Mouse (Mus musculus): Measurements from ENCODE around the gene Gaa.
"Not testable (repeated sequence)": the region's sequence is repeated elsewhere in the genome, so short reads cannot be mapped to it uniquely, and the experiment has no call there.

Gaa gene

GRCm38 (mm10) chr11:119256557-119256956 lies 11.1 kb upstream of the Gaa start:
- DNase-seq = not testable (repeated sequence)

DNA sequence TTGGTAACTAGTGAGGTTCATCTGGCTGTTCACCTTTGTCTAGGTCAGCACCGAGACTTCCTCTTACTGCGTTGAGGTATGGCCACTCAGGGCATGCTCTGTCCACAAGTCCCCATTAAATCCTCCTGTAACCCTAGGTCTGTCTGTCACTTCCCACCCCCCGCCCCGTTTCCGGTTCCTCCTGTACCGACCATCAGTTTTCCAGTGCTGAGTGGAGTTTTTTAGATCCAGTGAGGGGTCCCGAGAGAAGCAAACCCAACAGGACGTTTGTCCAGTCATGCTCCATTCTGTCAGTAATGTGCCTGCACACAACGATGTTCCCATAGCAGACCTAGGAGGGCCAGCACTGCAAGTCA lies 9.5 kb upstream of the Gaa start:
- DNase-seq = no peak

- peak; percentile 77 for DNase-seq
These were observed 8.9 kb upstream of the Gaa start for GRCm38 (mm10) chr11:119258572-119259322.

- no peak for DNase-seq
These were observed 7.7 kb upstream of the Gaa start for GRCm38 (mm10) chr11:119259977-119260376.

DNA sequence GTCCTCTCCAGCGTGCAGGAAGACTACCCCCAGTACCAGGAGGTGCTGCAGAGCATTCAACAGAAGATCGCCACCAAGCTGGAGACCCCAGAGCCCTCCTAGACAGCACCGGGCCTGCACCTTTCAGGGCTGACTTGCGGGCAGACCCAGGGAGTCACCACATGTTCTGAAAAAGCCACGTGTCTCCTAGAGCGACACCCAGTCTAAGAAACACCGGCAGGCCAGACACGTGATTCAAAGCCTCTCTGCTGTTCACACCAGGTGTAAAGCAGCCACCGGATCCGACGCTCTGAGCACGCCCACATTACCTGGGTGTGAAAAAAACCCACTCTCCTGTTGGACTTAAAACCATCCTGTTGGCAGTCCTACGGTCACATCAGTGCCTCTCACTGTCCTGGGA lies 3.3 kb upstream of the Gaa start:
- DNase-seq = no peak

- no peak for DNase-seq
These were observed 1.9 kb upstream of the Gaa start for GRCm38 (mm10) chr11:119265811-119266210.

- peak; percentile 79 for DNase-seq
These were observed 429 bp upstream of the Gaa start for GRCm38 (mm10) chr11:119267241-119267674.

DNA sequence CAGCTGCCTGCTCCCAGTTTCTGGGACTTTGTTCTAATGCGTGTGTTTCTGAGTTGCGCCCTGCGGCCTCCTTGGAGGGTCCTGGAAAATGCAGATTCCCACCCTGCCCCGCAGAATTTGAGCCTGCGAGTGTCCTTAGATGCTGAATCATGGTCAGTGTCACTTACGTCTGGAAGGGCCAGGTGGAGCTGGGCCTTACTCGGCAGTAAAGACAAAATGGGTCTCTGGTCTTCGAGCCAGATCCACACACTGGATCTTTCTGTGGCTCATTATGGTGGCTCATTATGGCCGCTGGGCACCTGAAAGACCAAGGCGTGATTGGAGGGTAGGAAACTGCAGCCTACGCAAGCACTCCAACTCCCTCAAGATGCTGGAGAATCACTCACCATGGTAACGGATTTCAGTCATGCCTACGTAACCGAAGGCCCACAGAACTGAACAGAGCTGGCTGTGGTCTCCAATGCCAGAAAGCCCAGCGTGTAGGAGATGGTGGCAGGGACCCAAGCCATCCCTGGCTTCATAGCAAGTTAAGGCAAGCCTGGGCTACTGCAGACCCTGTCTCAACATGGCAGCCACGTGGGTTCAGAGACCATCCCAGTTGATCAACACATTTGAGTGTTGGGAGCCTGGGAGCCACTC lies 989 bp downstream of the Gaa start:
- DNase-seq = no peak

DNA sequence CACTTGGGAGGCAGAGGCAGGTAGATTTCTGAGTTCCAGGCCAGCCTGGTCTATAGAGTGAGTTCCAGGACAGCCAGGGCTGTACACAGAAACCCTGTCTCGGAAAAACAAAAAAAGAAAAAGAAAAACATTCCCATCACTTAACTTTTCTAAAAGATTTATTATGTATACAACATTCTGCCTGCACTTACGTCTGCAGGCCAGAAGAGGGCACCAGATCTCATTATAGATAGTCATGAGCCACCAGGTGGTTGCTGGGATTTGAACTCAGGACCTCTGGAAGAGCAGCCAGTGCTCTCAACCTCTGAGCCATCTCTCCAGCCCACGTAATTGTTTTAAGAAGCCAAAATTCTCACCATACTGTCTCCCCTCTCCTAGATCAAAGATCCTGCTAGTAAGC lies 4.8 kb downstream of the Gaa start:
- not testable (repeated sequence) for DNase-seq

- no peak for DNase-seq
These were observed 5.7 kb downstream of the Gaa start for GRCm38 (mm10) chr11:119273186-119273930.

DNA sequence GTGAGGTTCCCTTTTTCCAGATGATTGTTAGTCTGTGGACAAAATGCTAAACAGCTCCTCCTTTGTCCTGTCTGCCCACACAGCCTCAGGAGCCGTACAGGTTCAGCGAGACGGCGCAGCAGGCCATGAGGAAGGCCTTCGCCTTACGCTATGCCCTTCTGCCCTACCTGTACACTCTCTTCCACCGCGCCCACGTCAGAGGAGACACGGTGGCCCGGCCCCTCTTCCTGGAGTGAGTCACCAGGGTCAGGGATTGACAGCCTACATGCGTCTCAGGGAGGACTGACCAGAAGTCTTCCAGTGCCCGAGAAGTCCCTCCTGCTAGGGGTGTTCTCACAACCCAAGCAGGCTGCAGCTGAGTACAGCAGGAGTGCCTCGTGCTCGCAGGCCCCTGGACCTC lies 13.3 kb downstream of the Gaa start:
- no peak for DNase-seq

DNA sequence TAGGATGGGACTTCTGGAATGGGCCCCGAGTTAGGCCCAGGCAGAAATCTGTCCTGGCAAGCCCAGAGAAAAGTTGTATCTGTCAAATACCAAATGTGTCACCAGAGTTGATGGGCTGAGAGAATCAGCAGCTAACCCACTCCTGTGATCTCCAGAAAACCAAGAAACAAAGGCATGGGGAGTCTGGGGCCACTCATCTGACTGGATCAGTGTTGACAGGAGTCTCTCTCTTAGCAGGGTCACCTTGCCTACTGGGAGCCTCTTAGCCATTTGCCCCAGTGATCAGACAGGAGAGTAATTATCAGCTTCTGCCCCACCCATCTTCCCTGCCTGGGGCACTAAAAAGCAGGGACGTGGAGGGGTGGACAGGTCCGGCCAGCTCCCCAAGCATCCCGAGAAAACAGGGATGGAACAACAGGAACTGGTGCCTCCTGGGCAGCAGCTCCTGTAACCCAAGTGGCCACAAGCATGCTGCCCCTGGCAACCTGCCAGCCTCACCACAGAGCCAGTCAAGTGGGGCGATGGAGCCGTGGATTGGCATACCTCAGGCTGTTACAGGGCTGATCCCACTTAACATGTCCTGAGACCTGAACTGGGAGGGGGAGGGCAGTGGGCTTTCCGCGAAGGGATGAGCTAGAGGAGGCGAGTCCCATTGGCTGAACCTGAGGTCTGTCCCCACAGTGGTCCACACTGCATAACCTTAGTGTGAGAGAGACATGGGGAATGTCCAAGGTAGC lies 18.3 kb downstream of the Gaa start:
- DNase-seq = peak; percentile 45

DNA sequence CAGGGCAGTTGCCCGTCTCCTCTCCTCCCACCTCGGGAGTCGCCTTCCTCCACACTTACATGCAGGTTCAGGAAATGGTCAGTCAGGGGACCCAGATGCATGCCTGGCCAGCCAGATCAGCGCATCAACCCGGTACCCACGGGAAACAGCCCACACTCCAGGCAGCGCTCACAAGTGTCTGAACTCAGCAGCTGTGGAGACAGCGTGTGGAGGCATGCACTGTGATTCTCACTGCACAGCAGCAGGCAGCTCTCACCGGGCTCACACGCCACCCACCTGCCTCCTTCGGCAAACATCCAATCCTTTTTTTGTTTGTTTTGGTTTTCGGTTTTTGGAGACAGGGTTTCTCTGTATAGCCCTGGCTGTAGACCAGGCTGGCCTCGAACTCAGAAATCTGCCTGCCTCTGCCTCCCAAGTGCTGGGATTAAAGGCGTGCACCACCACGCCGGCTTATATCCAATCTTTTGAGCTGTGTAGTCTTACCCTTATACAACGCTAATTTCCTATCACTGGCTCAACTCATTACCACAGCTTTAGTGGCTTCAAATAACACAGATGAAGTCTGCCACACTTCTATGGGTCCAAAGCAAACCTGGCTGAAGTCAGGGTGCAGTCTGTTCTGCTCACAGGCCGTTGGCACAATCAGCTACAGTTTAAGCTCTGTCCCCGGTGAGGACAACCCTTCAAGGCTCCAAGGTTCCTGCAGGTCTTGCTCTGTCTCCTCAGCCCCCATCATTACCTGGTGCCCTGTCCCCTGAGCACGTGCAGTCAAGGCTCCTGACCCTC lies 19.7 kb downstream of the Gaa start:
- DNase-seq = no peak

DNA sequence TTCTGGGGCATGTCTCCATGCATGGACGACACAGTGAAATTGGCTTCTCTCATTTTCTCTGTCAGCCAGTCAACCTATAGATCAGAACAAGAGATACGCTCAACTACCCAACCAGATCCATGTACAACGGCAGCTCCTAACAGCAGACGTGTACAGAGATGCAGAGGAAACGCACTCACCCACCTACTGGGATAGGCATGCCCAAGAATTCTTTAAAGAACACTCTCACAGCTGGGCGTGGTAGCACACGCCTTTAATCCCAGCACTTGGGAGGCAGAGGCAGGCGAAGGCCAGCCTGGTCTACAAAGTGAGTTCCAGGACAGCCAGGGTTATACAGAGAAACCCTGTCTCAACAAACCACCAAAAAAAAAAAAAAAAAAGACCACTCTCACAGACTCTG lies 25.2 kb downstream of the Gaa start:
- DNase-seq = not testable (repeated sequence)

GRCm38 (mm10) chr11:119297996-119298395 lies 30.3 kb downstream of the Gaa start:
- DNase-seq = no peak

DNA sequence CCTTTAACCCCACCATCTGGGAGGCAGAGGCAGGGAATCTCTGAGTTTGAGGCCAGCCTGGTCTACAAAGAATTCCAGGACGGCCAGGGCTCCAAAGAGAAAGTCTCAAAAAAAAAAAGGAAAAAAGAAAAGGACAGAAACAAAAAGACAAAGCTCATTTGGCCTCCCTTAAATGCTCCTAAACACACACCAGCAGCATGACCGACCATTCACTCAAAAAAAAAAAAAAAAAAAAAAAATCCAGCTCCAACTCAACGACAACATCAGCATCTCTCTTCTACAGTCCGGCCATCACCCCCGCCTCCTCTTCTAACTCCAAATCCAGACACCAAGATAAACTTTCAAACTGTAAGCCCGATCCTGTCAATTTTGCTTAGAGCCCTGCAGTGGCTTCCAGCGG lies 31.2 kb downstream of the Gaa start:
- DNase-seq = no peak

DNA sequence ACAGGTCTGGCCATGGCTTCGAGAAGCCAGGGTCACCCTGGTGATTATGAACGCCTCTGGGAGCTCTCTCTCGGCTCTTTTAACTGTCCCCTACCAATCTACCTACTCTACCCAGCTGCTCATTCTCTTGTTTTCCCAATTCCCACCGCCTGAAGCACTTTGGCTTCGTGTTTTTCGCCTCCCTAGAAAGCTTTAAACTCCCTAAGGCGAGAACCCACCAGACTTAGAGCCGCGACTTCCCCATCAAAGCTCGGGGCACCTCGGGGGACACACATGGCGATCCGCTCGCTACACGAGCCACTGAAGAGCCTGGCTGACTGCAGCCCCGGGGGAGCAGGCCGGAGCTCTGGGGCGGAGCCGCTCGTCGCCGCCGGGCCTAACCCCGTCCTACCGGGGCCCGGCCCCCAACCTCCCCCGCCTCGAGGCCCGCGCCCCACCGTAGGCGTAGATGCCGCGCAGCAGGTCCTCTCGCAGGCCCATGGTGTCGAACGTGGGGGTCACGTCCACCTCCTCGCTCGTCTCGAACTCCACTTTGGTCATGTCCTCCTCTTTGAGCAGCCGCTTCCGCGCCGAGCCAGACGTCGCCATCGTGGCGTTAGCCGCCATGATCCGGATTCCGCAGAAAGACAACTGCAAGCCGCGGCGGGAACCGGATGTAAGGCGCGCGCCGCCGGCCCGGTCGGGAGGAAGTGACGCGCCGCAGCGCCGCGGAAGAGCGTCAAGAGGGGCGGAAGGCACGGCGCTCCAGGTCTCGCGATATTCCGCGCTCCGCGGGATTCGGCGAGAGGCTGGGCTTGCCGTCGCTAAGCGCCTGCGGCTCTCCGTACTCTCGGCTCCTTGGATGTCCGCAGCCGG lies 31.9 kb downstream of the Gaa start, which contains the start of gene Eif4a3:
TSS of gene Eif4a3 (minus strand) at position 699 of the 855 bp plus-strand sequence.
- DNase-seq = peak; percentile 86

- no peak for DNase-seq
These were observed 32.7 kb downstream of the Gaa start for GRCm38 (mm10) chr11:119300246-119300935.

GRCm38 (mm10) chr11:119300986-119301385 lies 33.3 kb downstream of the Gaa start:
- DNase-seq = no peak

GRCm38 (mm10) chr11:119304904-119305712 lies 37.4 kb downstream of the Gaa start:
- peak; percentile 37 for DNase-seq
